Mouse (Mus musculus): ENCODE measurements around the gene Ube2s.
A peak's percentile ranks its signal among the peaks of the same experiment; 100 is the strongest.
"Not testable (repeated sequence)": the region's sequence is repeated elsewhere in the genome, so short reads cannot be mapped to it uniquely, and the experiment has no call there.

The Ube2s gene

GRCm38 (mm10) chr7:4820925-4821324, 8.5 kb upstream of the Ube2s start:
- DNase-seq, result not testable (repeated sequence)

DNA sequence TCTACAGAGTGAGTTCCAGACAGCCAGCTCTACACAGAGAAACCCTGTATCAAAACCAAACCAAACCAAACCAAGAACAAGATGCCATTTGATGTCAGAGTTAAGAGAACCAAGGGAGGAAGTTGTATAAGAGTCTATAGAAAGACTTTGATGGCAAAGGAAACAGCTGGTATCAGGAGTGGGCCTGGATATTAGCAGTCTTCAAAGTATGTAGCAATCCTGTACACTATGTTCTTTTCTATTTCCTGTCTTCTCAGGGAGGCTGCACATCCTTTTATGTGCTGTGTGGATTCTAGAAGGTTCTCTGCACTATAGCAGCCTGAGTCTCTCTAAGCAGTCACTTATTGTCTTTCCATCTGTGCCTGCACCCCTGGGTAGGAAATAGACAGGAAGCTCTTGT, 4.2 kb upstream of the Ube2s start:
- DNase-seq, result no peak

DNA sequence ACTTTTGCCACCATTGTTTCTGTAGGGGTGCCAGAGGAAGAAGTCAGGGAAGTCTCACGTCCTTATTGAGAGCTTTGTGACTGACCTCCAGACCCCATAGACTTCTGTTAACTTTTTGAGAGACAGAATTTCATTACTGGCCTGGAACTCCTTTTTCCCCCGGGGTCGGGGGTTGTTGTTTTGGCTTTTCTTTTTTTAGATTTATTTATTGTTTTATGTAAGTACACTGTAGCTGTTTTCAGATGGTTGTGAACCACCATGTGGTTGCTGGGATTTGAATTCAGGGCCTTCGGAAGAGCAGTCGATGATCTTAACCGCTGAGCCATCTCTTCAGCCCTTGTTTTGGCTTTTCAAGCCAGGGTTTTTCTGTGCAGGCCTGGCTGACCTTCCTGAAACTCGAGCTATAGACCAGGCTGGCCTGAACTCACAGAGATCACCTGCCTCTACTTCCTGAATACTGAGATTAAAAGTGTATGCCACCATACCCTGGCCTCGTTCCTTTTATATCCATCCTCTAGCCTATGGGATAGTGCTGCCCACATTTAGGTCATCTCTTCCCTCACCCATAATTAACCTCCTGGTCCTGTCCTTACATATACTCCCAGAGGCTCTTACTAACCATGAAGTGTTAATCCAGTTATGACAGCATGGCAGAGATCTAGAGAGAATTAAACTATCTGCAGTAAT, 858 bp upstream of the Ube2s start:
- DNase-seq, result no peak

DNA sequence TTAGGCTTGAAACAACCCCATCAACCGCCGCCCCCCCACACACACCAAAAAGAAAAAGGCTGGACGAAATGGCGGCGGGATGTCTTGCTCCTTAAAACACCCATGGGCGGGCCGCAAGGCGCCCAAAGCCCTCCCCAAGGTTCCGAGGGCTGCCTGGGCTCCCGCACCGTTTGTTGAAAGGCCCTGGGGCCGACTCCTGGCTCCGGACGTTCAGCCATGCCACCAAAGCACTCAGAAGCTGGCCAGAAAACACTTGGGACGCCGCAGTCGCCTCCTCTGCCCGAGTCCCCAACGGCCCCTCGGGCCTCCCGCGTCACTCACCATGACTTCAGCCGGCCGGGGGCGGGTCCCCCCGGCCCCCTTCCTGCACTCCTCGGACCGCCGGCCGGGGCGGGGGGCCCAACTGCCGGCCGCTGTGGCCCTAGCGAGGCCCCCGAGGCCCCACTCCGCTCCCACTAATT, 518 bp downstream of the Ube2s start:
- DNase-seq, result no peak

DNA sequence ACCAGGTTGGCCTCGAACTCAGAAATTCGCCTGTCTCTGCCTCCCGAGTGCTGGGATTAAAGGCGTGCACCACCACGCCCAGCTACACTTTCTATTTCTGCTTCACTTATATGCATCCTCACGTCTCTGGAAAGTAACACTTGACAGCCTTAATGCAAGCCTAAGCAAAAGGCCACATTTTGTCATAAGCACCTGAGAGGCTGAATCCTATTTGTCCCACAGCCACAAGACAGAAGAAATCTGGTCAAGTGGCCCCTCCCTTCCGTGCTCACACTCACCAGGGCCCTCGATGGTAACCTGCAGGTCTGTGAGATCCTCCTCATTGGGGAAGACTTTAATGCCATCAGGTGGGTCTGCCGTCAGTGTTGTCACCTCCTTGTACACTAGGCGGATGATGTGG, 1.3 kb downstream of the Ube2s start:
- not testable (repeated sequence) for DNase-seq

GRCm38 (mm10) chr7:4806716-4807115, 5.7 kb downstream of the Ube2s start:
- peak in 1 of 2 experiments; percentile 54 for DNase-seq

GRCm38 (mm10) chr7:4802247-4802646, 10.1 kb downstream of the Ube2s start:
- no peak for DNase-seq

GRCm38 (mm10) chr7:4795767-4796433, 16.5 kb downstream of the Ube2s start:
- DNase-seq, result peak in 1 of 2 experiments; percentile 31

DNA sequence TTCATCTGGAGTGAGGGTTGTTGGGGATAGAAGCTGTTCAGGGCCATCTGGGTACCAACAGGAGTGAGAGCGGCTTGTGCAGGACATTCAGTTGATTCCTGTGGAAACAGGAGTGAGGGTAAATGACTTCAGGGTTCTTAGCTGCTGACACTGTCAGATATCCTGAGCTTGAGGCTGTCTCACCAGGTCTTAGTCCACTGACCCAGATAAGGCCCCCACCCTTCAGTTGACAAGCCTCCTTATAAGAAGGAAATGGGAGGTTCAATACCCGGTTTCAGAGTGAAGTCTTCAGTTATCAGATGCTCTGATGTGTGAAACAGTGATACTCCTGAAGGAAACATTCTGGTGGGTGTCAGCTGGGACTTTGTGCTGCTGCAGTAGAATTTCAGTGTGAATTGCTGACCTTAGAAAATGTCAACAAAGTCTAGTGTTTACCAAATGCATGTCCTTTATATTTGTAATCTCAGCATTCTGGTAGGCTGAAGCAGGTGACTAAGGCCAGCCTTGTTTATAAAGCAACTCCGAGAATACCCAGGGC, 17.7 kb downstream of the Ube2s start:
- DNase-seq, result no peak

DNA sequence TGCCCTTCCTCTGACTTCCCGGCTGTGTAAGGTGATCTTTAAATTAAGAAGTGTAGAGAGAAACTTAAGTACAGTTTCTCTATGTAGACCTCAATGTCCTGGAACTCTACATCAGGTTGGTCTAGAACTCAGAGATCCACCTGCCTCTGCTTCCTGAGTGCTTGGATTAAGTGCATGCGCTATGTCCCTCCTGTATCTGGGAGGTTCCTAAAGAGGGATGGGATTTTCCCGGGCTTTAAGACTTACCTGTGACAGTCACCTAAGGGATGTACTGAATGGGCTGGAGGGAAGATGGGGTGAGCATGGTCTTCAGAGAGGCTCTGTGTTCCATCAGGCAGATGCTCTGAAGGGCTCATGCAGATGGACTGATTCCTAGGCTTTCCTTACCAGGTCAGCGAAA, 18.7 kb downstream of the Ube2s start:
- no peak for DNase-seq

DNA sequence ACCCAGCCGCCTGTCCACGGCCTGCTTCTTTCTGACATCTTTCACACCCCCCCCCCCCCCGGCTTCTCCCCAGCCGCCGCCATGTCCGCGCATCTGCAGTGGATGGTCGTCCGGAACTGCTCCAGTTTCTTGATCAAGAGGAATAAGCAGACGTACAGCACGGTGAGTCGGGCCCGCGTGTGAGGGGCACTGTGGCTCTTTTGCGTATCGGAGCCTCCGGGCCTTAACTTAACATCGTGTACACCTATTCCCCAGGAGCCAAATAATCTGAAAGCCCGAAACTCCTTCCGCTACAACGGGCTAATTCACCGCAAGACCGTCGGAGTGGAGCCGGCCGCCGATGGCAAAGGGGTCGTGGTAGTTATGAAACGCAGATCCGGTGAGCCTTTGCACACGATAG, 19.1 kb downstream of the Ube2s start:
- DNase-seq, result peak in 1 of 2 experiments; percentile 27

- peak; percentile 97 for DNase-seq
Observed at GRCm38 (mm10) chr7:4792278-4793212, 19.8 kb downstream of the Ube2s start, which contains the start of gene Rpl28. Gene Rpl28, plus strand, starts transcription at chr7:4792874.

- peak; percentile 79 to 84 for DNase-seq
Observed at GRCm38 (mm10) chr7:4789436-4789935, 22.9 kb downstream of the Ube2s start, which contains the start of gene Tmem238. Gene Tmem238, minus strand, starts transcription at chr7:4789656.

DNA sequence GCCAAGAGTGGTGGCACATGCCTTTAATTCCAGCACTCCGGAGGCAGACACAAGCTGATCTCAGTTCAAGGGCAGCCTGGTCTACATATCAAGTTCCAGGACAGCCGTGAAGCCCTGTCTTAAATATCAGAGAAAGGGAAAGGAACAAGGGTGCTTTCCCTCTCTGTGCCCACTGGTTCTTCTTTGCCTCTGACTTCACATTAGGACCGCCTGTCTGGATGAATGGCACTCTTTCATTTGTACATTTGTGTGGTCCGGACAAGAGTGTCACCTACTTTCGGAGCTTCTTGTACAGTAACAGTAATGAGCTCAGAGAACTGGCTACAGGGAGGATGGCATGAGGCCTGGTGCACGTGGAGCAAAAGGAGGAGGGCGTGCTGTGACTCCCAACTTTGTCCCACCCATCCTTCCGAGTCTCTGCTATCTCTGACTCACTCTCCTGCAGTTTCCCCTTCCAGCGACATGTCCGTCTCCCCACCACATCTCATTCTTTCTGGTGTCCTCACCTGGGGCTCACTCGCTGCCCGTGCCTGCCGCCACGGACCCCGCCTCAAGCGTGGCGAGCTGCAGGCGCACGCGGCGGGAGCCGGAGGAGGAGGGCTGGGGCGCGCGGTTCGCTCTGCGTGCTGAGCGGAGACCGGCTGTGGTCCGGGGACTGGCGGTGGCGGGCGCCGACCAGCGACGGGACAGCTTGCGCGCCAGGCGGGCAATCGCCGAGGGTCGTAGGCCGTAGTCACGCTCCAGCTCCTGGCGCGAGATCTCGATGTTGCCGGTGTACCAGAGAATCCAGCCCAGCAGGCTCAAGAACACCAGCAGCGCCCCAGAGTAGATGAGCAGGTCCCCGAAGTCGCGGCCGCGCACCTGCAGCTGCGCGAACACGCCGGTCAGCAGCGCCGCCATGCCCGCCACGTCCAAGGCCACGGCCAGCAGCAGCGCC, 23.6 kb downstream of the Ube2s start:
- DNase-seq, result peak; percentile 75 to 79

DNA sequence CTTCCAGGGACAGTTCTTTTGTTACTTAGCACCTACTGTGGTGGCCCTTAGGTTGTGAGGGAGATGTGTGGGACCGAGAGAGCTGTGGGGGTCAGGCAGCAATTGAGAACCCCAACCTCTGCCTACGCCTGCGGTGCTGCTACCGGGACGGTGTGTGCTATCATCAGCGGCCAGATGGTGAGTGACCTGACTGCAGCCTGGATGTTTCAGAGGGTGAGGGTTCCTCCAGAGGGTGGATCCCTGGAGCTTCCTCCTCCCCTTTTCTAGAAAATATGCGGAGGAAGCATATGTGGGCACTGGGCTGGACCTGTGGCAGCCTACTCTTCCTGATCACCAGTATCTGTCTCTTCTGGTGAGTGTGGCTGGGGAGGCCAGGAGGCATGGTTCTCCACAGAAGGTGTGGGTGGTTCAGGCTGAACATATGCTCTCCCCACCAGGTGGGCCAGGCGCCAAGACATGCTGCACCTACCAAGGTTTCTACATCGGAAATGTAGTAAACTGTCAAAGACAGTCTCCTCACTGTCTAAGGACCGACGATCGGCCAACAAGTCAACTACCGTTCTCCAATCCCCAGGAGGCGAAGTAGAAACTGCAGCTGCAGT, 28.6 kb downstream of the Ube2s start:
- DNase-seq, result no peak

DNA sequence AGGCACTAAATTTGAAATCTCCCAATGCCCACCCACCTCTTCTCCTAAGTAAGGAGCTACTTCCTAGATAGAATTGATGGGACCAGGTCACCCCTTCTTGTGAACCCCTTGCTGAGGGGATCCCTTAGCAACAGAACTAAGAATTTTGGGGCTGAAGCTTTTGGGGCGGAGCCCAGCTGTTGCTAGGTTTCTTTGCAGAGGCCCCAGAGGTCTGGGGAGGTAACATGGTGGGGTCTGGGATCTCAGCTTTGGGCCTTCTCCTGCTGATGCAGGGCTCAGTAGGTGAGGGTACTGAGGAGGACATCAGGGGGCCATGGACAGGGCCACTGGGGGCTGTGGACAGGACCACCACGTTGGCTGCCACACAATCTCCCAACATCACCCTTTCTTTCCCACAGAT, 29.6 kb downstream of the Ube2s start, which contains the start of the genes Il11 and Tmem190:
Gene Il11 (minus strand): TSS at position 101 of the 400 bp plus-strand sequence.
Gene Tmem190 (plus strand): TSS at position 179 of the 400 bp plus-strand sequence.
- DNase-seq, result no peak

- DNase-seq, result no peak
Observed at GRCm38 (mm10) chr7:4782130-4782529, 30.3 kb downstream of the Ube2s start.

GRCm38 (mm10) chr7:4779921-4780320, 32.5 kb downstream of the Ube2s start:
- no peak for DNase-seq

DNA sequence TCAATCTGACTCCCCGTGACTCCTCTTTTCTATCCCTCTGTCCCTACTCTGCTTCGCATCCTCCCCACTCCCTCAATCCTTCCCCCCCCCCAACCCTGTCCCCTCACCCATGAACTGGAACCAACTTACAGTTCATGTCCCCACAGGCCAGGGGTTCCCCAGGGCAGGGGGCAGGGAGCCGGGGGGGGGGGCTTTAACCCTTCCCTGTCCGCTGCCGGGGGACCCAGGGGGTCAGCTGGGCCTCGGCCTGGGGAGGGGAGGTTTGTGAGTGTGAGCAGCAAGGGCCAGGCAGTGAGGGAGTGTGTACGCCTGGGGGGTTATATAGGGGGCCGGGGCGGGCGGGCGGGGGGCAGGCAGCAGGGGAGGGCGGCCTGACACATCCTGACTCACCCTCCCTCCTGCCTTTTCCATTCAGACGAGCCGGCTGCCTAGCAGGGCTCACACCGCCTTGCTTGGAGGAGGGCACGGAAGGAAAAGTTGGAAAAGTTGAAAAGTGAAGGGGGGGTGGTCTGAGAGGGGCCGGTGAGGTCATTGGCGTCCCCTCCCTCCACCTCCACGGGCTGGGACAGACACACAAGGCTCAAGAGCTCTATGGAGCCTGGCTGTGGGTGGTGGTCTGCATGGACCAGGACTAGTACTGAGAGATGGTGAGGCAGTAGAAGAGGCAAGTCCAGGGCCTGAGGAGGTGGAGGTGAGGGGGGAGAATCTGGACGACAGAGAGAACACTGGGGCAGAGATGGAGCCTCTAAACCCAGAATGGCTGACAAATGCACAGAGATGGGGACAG, 34.3 kb downstream of the Ube2s start:
- no peak for DNase-seq
